Mouse (Mus musculus): ENCODE data around the gene Smtn.

The Smtn gene

DNA sequence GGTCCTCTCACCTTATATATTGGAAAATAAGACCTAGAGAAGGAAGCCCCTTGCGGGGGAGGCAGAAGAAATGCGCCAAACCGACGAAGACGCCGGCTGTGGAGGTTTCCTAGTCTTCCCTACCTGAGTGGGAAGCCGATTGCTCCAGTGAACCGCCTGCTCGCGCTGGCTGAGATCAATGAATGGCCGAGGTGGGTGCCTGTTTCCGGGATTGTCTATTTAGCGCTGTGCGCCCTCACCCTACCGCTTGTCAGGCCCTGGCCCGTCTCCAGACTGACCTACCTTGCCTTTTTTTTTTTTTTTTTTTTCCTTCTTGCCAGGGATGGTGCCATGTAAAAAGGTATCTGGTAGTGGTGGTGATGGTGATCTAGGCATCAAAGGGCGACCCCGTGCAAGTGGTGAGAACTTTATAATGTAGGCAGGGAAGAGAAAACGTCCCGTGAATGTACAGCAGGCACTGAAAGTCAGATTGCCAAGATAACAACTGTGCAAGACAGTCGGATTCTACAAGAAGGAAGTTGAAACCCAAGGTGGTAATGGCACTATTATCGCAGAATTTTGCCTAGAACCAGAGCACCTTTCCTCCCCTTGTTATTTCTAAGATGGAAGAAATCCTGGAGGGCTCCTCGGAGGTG, at the start of gene Smtn:
Smtn (minus strand) TSS at position 162 of the 635 bp plus-strand sequence.
- DNase-seq (ENCODE audit: low spot score), result no peak

DNA sequence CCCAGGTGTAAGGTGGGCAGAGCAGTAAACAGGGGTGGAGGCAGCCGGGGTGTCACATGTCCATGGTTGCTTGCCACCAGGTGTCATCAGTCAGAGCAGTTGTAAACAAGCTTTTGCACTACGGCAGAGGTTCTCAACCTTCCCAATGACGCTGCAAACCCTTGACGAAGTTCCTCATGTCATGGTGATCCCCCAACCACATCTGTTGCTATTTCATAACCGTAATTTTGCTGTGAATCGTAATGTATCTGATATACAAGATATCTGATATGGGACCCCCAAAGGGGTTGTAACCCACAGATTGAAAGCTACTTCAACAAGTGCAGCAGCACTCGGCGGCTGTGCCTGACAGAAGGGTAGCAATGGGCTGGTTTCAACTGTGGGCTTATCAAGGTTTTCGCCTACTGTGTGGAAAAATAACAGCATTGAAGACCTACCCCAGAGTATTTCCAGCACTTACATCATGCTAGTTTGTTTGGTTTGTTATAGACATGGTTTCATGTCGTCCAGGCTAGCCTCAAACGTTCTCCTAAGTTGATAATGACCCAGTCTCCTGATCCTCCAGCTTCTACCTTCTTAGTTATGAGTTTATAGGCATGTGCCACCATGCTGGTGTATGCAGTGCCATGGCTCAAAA, 47.7 kb upstream of the Smtn start:
- no peak for DNase-seq (ENCODE audit: low spot score)

DNA sequence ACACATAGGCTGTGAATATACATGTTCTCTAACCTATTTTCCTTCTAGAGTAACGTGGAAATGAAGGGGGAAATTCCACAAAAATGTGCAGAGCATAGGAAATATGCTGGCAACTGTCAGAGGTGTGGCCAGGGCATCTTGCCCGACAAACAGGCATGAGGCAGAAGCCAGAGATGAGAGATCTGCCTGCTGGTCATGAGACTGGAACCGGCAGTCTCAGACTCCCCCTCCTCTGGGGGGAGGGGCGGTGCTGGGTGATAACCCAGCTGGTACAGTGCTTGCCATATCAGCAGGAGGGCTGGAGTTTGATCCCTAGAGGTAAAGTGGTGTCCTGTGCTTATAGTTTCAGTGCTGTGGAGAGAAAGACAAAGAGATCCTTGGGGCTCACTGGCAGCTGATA, 46.9 kb upstream of the Smtn start:
- DNase-seq (ENCODE audit: low spot score), result no peak

DNA sequence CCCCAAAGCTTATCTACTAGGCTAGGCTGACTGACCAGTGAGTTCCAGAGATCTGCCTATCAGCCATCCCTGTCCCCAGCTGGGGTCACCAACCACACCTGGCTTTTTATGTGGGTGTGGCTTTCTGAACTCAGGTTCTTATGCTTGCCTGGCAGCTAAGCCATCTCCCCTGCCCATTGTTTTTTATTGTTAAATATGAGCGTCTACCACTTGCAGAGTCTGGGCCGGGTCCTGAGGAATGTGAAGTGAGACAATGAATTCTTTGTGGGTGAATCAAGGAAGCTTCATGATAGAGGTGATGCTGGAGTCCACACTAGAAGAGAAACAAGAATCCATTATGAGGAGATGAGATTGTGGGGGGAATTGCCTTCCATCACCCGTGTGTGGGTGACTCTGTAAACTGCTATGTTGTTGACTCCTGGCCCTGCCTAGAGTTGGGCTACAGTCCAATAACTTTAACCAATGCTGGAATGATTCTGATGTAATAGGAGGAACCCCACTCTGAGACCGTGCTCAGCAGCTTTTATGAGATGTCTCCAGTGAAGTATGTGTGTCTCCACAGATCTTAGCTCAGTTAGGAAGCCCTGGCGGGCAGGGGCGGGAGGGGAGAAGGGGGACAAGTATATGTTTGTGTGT, 45.7 kb upstream of the Smtn start:
- no peak for DNase-seq (ENCODE audit: low spot score)

DNA sequence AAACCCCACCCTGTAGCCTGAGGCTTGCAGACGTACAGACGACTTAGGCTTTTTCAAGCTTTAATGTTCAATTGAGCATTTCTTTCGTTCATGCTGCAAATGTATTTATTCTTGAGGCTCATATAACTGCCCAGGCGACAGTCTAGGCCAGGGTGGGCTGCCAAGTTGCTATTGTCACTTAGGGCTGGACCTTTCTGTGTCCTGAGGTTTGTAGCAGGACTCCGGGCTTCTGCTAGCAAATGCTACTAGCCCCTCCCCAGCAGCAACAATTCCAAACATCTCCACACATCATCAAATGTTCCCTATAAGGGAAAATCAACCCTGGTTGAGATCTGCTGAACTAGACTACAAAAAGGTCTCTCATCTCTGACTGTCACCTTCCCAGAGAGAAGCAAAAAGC, 42.7 kb upstream of the Smtn start:
- no peak for DNase-seq (ENCODE audit: low spot score)

DNA sequence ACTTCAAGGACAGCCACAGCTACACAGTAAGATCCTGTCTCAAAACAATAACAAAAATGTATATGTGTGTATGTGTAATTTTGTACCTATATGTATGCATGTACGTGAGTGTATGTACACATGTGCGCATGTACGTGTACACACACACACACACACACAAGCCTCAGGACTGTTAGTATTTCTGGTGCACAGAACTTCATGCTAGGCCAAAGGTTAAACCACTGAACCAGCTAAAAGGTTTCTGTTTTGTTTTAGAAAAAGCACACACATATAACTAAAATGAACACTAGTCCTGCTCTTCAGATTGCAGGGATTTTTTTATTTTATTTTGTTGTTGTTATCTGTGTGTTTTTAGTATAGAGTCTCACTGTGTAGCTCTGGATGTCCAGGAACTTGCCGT, 41.5 kb upstream of the Smtn start:
- DNase-seq (ENCODE audit: low spot score), result no peak

DNA sequence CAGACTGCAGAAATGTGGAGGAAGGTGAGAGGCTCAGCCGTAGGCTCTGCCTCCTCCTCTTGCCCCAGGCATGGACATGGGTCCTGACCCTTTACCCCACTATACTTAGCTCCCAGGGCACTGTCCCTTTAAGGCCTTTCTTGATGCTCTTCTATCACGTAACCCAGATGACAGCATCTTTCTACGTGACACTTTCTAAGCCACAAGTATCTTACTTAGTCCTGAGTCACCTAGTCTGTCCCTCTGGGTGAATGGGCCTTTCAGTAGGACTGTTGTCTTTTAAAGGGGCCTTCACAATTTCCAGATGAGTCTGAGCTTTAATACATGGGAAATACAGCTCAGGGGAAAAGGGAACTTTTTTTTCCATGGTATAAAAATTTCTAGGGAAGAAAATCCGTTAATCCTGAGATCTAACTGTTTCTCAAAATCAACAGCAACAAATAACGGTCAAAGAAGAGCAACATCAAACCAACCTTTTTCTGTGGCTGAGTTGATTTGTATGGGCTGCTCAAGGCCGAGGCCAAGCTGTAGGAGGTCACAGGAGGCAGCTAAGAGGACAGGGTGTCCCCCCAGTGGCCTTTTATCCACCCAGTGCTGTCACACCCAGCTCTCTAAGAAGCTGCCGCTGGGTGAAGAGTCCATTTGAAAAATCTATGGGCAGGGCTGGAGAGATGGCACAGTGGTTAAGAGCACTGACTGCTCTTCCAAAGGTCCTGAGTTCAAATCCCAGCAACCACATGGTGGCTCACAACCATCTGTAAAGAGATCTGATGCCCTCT, 40.1 kb upstream of the Smtn start:
- DNase-seq (ENCODE audit: low spot score), result no peak

DNA sequence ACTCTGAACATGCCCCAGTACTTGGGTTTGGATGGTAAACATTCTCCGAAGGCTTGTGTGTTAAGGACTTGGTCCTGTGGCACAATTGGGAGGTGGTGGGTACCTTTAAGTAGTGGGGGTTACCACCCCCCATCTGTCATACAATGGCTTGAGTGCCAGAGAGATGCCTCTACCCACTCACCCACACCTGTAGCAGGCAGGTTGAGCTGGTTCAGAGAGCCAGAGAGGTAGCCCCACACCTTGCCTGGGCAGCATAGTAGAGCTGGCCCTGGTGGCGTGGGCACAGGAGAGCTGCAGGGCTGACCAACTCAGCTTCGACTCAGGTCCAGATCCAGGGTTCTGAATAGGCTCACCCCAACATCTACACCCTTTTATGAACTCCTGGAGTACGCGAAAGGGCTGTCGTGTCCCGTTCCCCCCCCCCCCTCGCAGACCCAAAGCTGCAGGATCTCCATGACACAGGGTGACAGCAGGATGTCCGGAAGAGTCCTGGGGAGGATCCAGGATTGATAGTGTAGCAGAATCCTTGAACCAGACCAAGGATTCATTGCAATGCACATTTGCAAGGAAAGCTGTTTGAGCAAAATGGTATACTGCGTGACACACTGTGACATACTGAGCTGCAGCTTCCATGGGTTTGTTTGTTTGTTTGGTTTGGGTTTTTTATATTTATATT, 37.8 kb upstream of the Smtn start:
- no peak for DNase-seq (ENCODE audit: low spot score)

DNA sequence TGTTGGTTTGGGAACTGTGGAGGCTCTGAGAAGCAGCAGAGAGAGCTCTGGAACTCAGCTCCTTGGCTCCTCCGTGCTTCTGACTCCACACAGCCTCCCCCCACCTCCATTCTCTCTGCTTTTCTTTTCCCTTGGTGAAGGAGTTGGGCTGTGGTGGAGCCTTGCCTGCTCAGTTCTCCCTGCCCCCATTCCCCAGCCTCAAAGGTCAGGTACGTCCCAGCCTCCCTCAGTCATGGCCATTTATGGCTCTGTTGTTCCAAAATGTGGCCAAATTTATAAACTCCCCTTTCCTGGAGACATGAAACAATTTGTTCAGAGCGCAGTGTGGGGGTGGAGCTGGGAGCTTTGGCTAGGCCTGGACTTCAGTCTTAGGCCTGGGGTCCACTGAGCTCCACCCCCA, 34.8 kb upstream of the Smtn start:
- no peak for DNase-seq (ENCODE audit: low spot score)

DNA sequence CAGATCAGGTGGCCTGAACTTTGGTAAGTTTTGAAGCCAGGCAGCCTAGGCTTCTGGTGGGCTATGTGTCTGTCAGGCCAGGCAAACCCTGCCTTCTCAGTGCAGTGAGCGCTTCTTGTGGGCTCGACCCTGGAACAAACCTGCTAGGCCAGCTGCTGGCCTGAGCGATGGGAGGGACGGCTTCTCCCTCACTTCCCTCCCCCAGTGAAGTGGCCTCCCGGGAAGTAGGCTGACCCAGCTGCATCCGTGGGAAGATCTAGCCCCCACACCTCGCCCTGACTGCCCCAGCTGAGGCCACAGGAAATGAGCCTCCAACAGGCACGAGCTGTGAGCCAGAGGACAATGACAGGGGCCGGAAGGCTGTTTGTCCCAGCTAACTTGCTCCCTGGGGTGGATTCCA, 32.7 kb upstream of the Smtn start:
- DNase-seq (ENCODE audit: low spot score), result peak; percentile 57

DNA sequence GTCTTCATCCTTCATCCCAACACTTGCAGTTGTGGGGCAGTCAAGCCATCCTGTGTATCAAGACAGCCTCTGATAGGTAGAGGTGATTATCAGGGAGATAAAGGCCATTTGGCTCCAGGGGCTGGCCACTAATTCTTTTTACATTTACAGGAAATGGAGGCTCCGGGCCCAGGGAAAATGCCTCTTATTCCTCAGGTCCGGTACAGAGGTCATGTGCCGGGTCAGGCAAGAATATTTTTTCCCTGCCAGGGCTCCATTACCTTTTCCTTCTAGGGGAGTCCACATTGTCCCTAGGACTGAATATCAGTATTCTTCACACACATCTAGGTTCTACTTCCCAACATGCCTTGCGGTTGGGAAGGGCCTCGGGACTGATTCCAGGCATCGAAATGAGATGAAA, 31.8 kb upstream of the Smtn start:
- no peak for DNase-seq (ENCODE audit: low spot score)

DNA sequence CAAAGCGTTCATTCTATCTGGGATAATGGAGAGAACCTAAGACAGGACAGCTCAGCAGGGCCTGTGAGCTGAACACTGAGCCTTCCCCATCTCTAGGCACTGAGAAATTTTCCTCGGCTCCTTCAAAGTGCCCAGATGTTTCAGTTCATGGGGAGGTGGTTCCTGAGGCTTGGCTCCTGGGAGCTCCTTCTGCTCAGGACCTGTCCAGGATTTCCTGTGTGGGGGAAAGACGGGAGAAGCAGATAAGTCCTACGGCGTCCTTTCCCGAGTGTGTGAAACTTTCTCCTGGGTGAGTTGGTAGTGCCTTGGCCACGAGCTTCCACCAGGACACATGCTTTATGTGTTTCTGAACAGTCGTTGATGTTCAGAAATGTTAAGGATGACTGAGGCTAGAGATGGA, 29.9 kb upstream of the Smtn start:
- no peak for DNase-seq (ENCODE audit: low spot score)

DNA sequence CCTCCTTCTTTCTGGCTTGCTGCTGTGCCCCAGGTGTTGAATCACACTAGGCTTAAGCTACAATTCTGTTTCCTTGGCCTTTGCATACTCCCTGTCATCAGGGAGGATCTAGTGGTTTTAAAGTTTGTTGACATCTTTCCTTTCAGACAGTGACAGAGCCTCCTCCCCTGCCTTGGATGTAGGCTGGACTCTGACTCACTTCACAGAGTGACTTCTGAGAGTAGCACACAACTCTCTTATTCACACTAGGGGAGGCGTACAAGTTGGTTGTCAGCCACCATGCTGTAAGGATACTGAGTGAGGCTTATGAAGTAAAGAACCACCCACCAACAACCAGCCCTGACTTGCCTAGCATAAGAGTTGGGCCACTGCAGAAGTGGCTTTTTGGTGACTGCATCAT, 27.5 kb upstream of the Smtn start:
- no peak for DNase-seq (ENCODE audit: low spot score)

DNA sequence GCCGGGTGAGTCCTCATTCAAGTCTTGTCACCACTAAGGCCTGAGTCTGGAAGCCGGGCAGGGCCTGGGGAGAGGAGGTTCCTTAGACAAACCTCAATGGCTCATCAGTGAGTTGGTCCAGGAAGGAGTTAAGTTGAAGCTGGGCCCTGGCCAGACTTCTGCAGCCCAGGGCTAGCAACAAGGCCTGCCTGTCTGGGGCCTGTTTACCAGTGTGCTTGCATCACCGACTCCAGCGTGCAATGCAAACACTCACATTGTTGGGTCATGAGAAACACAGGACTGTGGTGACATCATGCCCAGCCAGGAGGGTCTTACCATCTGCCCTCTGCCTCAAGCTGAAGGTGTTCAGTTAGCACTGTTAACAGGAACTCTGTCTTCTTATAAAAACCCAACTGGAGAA, 25.6 kb upstream of the Smtn start:
- no peak for DNase-seq (ENCODE audit: low spot score)

DNA sequence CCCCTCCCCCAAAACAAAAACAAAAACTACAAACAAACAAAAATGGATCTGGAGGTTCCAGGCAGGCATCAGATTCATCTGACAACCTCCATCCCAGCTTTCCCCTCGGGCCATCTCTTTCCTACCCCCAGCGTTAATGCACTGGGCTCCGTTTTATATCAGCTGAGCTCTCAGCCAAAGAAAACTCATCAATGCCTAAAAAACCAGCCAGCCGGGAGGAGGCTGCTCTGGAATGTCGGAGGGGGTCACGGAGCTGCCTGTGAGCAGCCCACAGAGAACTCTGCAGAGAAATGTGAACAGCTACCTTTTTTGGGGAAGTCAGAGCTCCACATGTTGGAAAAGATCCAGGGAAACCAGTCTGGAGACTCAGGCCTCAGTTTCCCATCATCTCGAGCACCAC, 24.0 kb upstream of the Smtn start:
- no peak for DNase-seq (ENCODE audit: low spot score)

DNA sequence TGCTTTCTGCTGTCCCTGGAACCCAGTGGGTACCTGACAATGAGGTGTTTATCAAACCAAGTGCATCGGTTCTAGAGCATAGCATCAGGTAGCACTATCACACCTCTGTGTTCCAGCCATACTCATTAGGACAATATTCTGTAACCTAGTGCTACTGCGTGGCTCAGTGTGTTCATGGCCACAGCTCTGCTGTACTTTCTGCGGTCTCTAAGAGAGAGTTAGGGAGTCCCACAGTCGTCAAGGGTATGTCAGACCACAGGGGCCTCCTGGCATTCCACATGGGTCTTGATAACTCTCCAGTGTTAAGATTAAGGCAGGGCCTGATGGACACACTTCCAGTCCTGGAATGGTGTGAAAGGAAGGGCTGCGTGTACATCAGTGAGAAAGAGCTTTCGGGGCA, 23.4 kb upstream of the Smtn start:
- no peak for DNase-seq (ENCODE audit: low spot score)

DNA sequence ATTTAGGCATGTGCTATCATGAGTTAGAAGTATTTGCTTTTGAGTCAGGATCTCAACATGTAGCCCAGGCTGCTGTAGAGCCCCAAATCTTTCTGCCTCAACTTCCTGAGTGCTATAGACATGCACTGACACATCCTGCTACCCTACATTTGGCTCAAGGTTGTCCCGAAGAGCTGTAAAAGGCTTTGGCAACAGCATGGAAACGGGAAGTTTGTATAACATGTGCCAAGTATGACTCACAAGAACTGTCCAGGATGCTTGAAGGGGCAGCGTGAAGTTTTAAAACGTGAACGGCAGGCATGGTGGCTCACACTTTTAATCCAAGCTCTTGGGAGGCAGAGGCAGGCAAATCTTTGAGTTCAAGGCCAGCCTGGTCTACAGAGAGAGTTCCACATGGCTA, 19.8 kb upstream of the Smtn start:
- DNase-seq (ENCODE audit: low spot score), result no peak

DNA sequence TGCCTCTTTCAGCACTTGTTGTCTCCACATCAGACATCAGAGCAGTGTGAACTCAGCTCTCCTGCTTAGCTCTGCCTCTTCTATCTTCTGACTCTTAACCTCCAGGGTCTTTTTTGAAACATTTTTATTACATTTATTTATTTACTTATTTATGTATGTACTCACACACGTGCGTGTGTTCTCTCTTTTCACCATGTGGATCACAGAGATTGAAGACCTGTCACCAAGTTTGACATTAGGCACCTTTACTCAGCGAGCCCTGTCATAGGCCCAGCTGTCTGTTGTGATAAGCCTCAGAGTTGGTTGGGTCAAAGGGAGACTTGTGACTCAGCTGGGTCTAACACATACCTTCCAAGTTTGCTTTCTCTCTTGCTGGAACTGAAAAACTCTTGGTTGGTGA, 17.4 kb upstream of the Smtn start:
- DNase-seq (ENCODE audit: low spot score), result no peak

DNA sequence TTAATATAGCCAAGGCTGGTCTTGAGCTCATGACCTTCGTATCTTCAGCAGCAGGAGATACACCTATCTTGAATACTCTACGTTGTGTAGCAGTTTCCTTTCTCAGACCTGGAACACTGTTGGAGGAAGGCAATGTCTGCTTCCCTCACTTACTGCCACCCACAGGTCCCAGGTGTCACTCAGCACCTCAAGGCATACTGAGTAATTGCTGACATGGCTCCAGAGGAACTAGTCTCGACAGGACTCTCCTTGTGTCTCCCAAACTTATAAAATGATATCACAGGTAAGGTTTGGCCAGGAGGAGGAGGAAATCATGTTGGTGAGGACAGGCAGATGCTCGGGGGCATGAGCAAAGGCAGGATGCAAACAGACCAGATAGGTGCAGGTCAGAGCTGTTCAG, 14.6 kb upstream of the Smtn start:
- no peak for DNase-seq (ENCODE audit: low spot score)

DNA sequence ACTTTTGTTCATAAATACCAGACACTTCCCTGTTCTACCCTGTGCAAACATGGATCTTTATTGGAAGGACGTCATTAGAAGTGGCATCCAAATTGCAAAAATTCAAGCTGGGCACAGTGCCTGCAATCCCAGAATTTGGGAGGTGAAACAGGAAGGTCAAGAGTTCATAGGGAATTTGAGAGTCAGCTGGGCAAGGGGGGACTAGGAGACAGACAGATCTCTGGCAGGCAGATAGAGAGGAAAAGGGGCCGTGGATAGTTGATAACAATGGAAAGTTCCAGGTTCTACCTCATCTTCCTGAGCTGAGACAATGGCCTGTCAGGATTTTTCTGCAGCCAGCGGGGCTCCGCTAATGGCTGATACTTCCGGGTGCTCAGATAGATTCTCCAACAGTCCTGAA, 9.4 kb upstream of the Smtn start:
- no peak for DNase-seq (ENCODE audit: low spot score)

DNA sequence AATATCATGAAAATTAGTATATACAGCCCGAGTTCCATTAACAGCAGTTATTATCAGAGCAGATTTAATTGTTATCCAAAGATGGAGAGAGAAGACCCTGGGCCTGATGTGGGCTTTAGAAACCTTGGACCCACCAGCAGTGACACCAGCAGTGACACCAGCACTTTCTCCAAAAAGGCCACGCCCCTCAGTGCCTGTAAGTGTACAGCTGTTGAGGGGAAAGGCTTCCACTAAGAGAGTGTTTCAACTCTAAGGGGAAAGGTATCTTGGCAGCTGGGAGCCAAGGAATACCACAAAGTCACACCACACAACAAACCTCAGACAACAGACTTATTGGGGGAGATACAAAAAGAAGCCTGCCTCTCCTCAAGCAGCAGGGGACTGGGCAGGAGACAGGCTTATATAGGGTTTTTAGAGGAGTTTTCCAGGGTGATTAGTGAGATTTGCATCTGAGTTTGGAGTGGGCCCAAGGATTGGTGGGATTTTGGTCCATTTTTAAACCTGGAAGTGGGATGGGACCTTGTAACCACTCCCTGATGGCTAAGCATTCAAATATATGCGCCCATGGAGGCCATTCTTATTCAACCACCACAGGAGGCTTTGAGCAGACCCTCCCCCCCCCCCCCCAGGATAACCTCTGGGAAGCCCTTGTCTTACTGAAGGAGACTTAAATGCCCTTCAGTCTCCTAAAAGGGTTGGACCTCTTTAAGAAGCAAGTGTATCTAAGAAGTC, 8.3 kb upstream of the Smtn start:
- no peak for DNase-seq (ENCODE audit: low spot score)

DNA sequence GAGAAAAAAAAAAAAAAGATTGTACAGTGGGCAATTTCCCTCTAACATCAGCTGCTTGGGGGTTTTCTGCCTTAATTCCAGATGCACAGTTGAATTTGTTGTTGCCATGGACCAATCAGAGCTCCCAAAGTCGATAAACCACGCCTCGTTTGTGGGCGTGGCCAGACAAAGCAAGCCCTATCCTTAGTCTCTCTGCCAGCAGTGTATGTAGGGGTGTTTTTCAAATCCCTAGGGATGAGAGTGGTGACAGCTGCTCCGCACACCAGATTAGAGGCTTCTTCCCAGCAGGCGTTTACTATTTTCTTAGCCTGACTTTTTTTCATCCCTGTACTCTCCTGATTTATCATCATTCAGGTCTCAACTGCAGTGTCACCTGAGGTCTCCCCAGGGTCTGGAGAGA, 7.6 kb upstream of the Smtn start:
- no peak for DNase-seq (ENCODE audit: low spot score)
